In genomic region chr14:24631994-24632393, GRCm38 (mm10) we compare ENCODE assay signal across 16 mouse cellular contexts.
"Had no signal": no experiment of that assay in that cellular context is flagged by ENCODE, and none has a peak within 500 bp of the region (broad histone marks: within the 10 kb centered on the region; RNA-seq: fewer than 3 reads in every experiment).

No protein-coding gene starts in this region.

- ATAC-seq: hindbrain, postnatal 0 days; intestine, embryonic 16.5 days; liver, postnatal 0 days had no signal

- DNase-seq: gastrocnemius, postnatal 14 days; gastrocnemius, postnatal 36 days; heart, adult 11 months; heart, adult 2 months; heart, postnatal 14 days; heart, postnatal 36 days; kidney, adult 11 months; kidney, adult 2 months; kidney, adult 9 months; kidney, postnatal 14 days; kidney, postnatal 36 days; liver; liver, embryonic 13.5 days; liver, postnatal 0 days had no signal
